Mouse (Mus musculus): Measurements from ENCODE around the gene Lyve1.

GRCm38 (mm10) chr7:110818206-110818605 lies 44.8 kb downstream of the Lyve1 start:
- no peak for TF ChIP-seq CTCF (IDR thresholded peaks at IDR 0.05; ENCODE audit: insufficient read depth, low read depth, low read length)
- no peak for TF ChIP-seq POLR2A (IDR thresholded peaks at IDR 0.05; ENCODE audit: insufficient read depth, low read depth, low read length)
